Mouse (Mus musculus) urinary bladder, postnatal 25 days (tissue): Measurements from ENCODE around the gene Mdfi.

Experiments
- DNase-seq: peaks from one replicate; pipeline ENCODE4 v3.0.0; 2022; ENCODE audit warnings: low spot score

Gene Mdfi

DNA sequence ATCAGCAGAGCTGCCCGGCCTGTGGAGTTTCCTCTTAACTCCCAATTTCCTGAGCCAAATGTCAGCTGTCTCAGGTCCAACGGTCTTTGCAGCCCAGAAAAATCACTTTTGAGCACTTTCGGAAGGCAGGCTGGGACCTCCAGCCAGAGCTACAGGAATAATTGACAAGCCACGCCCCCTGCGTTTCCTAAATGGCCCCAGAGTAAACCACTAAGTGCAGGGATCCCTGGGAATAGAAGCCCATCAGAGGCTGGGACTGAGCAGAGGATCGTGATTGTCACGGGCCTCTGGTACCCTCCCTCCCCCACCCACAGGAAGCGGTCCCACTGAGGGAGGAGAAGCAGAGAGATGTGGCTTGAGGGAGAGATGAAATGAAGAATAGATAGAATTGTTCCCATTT lies 31.7 kb downstream of the Mdfi start:
- no peak for DNase-seq

DNA sequence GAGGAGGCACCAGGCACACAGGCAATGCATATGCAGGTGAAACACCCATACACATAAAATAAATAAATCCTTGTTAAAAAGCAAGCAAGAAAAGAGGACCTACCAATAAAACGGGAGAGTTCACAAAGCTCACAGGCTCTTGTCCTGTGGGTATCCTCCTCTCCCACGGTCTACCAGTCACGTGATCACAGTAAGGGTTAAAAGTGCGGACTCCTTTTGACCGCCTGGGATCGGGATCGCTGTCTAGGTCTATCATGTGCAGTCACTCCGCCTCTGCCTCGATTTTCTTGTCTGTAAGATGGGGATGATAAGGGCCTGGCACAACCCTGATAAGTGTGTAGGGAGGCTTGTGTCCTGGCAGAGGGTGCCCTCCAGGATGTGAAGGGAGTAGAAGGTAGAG lies 37.1 kb downstream of the Mdfi start:
- DNase-seq: no peak

DNA sequence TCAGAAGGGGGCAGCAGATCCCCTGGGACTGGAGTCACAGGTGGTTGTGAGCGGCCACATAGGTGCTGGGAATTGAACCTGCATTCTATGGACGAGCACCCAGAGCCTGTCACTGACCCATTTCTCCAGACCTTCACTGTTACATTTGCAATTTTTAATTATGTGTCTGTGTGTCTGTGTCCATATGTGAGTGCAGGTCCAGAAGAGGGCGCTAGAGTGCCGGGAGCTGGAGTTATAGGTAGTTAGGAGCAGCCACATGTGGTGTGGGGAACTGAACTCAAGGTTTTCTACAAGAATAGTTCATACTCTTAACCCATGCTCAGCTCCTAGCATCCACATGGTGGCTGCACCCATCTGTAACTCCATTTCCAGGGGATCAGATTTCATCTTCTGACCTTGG lies 37.5 kb downstream of the Mdfi start:
- DNase-seq: no peak

DNA sequence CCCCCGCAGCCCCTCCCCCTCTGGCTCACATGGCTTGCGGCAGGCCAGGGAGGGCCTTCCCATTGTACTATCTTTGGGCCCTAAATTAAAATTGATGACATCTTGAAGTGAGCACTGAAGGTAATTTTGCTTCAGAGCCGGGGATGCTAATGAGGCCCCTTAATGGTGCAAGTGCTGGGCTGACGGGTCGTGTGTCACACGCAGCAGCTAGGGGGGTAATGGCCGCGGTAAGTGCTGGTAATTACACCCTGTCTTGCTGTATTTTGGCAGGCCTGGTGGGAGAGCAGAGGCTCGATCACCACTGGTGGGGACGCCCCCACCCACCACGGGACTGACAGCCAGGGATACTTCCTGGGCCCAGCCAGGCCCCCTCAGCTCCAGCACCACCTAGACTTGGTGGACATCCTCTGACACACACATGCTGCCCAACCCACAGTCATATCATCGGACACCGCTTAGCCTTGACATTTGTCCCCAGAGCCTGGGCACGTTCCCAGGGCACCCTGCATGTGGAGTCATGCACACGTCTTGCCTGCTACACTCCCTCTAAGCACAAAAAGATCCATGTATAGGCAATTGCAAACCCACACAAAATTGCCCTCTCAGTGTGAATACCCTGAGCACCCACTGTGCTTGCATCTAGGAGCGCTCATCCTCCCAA lies 38.2 kb downstream of the Mdfi start:
- DNase-seq: no peak

DNA sequence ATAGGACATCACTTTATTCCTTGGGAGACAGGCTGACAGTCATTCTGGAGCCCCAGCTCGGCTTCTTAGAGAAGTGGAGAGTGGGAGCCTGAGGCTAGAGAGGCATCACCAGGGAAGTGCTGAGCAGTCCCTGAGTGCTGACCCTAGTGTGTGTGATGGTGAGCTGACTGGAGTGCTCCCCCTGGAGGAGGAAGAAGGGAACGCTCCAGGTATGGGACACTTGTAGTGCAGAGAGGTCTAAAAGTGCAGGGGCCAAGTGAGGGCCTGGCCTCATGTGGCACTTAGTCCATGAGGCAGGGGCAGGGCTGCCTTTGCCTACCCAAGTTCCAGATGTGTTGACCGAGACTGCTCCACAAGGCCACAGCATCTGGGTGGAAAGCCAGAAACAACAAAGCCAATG lies 39.0 kb downstream of the Mdfi start:
- peak; percentile 45 for DNase-seq

DNA sequence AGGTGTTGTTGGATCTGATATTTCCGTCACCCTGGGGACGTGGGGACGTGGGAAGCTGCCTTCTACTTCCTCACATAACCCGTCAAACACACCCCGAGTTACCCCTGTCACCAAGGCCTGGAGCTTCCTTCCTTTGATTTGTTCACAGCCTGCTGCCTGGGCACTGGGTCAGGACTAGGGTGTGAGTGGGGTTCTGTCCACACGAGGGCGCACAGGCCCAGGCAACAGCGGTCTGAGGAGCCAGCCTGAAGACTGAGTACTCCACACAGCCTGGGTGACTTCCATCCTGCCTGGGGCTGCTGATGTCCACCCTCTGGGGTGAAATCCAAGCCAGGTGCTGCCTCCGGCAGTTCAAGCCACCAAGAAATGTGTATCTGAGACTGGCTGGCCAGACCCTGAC lies 41.1 kb downstream of the Mdfi start:
- DNase-seq: peak; percentile 87

DNA sequence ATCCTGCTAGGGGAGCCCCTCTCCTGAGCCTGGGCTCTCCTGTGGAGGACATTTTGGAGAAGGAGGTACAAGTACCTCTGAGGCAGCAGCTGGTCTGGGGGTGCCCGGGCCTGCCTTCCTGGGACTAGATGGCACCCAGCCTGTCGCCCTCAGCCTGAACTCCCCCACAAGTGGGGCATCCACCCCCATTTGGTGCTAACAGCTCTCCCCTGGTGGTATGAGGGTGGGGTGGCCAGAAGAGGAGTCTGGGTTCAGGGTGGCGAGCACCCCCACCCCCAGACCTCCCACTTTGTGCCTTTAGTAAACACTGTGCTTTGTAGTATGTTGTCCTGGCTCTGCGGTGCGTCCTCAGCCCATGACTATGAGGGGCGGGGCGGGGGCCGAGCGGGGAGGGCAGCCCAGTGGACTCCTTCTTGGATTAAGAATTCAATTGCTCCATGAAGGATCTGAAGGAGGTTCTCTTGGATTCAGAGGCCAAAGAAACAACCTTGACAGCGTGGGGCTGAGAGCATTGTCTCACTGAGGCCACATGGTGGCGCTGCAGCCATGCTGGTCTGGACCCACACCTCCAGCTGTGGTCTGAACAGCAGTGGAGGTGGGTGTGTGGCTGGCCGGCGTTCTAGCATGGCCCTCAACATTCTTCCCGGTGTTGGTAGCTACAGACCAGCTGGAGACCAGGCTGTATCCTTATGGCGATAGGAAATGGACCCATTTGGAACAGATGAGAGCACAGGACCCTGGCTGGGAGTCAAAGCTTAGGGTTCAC lies 42.2 kb downstream of the Mdfi start:
- DNase-seq: peak; percentile 69

DNA sequence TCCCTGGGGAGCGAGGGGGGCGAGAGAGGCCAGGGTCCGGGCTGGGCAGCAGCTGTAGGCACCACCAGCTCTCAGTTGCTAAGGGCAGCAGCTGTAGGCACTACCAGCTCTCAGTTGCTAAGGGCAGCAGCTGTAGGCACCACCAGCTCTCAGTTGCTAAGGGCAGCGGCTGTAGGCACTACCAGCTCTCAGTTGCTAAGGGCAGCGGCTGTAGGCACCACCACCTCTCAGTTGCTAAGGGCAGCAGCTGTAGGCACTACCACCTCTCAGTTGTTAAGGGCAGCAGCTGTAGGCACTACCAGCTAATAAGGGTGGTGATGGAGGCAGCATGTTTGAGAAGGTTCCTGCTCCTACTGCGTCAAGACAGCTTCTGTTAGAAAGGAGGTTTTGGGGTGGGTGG lies 45.5 kb downstream of the Mdfi start:
- DNase-seq: no peak

DNA sequence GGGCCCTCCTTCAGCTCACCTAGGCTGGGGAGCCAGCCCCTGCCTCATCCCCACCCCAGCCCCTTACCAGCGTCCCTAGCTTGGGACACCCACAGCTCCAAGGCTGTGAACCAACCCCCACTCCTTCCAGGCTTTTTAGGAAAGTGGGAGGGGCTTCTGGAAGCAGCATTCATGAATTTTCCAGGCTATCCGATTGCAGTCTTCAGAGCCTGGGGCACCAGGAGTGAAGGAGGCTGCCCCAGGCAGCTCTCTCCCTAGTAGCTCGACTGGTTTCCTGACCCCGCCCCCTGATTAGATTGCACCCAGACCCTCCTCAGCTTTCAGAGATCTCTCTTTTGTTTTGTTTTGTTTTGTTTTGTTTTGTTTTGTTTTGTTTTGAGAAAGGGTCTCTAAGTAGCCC lies 46.2 kb downstream of the Mdfi start:
- no peak for DNase-seq

DNA sequence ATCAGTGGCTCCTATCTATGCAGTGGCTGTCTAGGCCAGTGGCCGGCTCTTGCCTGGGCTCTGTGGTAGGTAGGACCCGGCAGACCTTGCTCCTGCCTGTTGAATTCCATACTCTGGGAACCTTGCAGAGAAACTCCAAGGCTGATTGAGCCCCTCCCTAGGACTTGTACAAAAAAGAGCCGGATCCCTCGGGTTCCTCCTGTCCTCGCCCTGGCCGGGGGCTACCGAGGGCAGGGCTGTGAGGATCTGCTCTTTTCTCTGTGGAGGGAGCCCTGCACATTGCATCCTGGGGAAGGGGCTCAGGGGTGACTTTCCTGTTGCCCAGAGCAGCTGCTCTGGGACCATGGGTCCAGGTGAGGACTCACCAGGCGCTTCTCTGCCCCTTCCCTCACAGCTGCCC lies 46.9 kb downstream of the Mdfi start:
- DNase-seq: no peak

DNA sequence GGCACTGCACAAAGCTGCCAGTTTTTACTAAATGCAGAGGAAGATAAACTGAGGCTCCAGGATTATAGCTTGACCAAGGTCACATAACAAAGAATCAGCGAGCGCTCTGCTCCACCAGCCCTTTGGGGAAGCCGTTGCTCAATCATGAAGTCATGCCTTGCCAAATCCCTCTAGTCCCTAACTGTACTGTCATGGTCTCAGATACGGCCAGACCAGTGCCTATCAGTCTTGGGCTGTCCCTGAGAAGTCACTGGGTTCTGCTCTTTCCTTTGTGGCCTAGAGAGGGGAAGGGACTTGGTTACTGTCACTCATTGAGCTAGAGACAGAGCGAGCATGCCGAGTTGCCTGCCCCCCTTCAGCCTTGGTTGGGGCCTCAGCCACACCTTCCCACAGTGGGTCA lies 50.1 kb downstream of the Mdfi start:
- no peak for DNase-seq

DNA sequence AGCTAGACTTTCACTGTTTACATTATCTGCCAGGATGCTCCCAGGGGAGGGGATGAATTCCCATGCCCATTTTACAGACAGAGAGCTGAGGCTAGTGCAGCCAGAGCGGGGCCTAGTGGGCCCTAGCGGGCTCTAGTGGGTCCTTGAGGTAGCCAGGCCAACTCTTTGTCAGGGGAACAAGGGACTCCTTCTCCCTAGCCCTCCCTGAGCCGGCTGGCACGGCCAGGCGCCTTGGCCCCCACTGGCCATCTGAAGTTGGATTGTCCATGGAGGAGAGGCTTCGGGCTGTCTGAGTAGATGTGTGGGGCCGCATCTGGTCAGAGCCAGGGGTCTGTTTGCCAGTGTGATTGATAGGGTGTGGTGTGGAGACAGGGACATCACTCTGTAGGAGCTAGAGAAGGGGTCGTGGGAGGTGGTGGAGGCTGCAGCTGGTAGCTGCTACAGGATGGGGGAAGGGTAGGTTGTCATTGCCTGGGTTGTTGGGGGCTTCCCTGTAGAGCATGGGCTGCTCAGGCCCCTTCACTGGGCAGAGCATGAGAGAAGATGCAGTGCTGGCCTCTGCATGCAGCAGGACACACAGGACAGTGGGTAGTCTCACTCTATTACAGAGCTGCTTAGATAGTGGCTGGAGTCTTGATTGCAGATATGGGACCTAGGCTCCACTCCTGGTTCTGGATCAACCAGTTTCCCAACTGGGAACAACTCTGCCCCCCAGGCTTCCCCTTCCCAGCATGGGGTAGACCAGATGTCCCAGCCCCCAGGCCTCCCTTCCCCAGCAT lies 50.9 kb downstream of the Mdfi start:
- DNase-seq: no peak

DNA sequence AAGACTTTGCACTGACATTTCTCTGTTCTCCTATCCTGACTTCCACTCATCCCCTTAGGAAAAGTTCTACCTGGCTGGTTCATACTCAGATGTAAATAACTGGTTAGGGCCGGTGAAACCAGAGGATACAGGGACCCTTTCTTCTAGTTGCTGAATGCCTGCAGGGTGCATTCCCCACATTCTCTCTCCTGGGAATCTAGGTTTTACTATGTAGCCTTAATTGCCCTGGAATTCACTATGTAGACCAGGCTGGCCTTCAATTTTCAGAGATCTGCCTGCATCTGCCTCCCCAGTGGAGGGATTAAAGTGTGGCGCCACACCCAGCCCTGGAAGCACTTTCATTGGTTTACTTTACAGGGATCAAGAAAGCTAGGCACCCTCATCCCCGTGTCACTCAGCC lies 52.0 kb downstream of the Mdfi start:
- no peak for DNase-seq

DNA sequence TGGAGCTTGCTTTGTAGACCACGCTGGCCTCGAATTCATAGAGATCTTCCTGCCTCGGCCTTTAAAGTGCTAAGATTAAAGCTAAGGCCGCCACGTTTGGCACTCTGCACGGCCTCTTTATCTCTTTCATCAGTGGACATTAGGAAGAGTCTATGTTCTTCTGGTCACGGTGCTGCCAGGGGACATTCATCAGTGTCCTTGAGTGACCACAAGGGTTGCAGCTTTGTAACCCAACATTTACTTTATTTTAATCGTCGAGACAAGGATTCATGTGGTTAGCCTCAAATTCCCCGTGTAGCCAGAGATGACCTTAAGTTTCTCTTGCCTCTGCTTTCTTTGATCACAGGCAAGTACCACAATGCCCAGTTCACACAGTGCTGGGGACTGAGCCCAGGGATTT lies 54.0 kb downstream of the Mdfi start:
- no peak for DNase-seq

DNA sequence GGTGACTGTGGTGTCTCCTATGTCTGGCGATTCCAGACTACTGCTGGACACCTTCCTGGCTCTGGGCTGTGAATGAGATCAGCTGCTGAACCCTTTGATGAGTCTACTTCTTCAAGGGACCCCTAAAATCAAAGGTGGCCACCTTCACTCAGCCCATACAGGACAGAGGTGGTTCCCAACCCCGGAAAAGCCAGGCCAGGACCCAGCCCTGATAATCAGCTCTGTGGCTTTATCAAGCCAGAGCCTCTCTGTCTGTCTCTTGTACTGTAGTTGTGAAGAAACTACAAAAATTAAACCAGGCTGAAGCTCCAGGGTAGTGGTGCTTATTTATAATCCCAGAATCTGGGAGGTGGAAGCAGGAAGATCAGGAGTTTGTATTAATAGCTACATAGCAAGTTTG lies 57.4 kb downstream of the Mdfi start:
- DNase-seq: no peak

DNA sequence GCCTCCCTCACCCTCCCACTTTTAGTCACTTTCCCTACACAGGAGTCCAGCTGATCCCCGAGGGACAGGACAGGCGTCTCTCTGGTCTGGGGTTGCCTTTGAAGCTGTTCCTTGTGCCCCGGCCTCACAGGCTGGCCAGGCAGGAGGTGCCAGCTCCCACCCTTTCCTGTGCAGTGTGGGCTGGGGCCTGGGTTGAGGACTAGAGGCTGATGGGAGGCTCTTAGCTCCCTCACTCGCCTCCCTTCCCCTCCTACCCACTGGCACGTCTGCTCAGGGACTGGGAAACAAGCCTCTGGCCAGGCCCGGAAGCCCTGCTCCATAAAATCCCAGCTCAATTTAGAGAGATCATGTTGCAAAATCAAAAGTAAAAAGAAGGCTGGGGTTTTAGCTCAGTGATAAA lies 60.9 kb downstream of the Mdfi start:
- no peak for DNase-seq

DNA sequence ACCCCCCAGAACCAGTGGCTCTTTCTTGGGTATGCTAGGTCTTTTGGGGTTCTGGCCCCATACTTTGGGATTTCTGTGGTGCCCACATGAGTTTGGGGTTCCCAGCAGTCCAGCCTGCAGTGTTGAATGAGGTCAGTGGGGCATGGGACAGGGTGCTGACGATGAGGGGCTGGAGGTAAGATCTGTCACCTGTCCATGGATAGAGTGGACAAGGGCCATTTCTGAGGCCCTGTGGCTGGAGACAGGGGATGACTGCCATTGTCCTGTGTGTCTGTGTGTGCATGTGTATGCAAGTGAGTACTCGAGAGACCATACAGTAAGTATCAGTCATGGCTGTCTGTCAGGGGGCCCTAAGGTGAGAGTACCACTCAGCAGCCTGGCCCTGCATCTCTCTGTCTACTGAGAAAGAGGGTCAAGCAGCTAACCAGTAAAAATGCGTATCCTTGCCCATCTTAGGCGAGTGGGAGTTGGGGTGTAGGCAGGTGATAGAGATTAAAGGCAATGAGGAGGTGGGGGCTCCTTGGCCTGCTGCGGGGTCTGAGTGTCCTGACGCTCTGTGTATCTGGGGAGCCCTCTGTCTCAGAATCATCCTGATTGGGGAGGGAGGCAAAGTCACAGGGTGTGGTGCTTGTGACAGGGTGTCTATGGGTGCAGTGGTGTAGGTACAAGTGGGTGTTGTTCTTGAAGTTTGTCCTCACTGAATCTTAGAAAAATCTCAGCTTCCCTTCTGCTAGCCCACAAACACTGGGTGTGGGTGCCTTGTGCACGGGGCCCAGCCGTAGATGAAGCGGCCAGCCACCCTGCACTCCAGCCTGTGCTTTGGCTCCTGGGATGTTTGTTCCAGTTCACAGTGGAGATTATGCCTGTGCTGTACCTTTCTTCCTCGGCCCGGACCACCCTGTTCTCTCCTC lies 64.8 kb downstream of the Mdfi start:
- DNase-seq: no peak

DNA sequence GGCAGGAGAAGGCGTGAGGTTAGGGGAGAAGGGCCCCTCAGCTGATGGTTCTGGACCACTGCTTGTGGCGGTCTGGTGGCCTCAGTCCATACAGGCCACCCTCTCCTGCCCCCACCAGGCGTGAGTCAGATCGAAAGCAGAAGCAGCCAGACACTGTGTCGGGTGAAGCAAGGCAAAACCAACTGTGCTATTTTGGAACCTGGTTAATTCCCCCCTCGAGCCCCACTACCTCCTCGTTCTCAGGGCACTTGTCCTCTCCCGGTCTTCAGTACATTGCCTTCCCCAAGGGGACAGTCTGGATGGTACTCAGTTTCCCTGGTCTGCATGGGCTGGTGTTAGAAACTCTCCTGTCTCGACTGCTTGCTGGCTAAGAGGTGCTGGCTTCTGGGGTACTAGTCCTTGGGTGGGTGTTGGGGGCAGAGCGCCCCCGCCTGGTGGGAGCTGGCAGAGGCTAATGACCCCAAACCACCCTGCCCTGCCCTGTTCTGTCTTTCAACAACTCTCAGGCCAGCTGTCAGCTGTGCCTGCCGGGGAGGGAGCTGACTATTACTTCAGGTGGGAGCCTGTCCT lies 65.7 kb downstream of the Mdfi start:
- DNase-seq: no peak

DNA sequence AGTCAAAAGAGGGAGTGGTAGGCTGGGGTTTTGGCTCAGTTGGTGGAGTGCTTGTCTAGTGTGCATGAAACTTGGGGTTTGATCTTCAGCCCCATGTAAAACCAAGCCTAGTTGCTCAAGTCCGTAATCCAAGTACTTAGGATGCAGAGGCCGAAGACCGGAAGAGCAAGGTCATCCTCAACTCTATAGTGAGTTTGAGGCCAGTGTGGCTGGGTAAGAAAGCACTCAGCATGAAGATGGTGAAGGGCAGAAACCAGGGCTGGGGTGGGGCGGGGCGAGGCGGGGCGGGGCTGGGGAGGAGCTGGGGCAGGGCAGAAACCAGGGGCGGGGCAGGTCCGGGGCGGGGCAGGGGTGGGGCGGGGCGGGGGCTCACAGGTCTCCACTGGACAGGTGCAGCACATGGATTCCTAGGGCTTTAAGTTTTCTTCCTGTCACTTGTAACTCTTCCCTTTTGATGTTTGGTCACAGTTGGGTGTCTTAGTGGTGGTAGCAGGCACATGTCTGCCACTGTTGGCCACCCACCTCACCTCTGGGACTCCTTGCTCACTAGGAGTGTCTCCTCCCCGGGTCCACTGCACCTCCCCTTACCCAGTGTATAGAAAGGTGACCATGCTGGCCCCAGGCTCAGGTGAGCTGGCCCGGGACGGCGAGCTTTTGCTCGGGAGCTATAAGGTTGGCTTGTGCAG lies 66.9 kb downstream of the Mdfi start:
- DNase-seq: no peak

DNA sequence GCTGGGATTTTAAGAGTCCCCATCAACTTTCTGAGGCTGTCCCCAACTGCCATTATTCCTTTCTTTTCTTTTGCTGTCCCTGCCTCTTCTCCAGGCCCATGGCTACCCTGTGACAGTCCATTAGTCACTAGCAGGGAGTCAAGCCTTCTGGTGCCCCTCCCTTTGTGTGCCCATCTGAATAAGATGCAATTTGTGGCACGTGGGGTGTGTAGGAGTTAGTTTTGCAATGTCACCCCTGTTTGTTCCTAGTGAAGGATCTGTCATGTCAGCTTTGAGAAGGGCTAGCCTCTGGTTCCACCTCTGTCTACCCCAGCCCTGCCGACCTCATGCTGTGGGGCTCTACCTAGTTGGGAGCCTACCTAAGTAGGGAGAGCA lies 67.4 kb downstream of the Mdfi start:
- no peak for DNase-seq

DNA sequence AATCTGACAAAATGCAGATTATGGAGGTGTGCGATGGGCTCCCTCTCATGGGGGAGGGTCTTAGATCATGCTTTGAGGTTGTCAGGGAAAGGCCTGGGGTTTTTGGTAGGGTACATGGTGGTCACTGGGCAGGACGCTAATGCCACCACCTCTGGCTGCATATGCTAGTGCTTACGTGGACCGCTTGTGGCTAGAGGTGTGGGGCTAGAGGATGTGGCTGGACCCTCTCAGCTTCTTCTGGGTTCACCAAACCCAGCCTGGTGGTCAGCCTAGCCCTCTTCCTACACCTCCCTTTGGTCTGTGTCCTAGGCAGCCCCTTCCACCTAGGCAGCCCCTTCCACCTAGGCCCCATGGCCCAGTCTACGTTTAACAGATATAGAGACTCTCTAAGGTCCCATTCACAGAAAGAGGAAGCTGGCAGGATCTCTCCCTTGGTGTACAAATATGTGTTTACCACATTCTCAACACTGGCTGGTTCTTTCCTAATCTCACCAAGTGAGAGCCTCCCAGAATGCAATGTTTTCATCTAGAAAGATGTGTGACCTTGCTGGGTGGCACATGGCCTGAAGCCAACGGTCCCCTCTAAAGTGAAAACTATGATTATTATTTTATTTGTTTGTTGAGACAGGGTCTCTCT lies 68.0 kb downstream of the Mdfi start:
- DNase-seq: no peak
